Mouse (Mus musculus) embryonic facial prominence, embryonic 12.5 days (tissue): Measurements from ENCODE around the gene Ino80e. TPM values are rescaled to one million over a fixed set of nuclear protein-coding genes. Genes with fewer than 3 reads are reported as not detected.
A peak's percentile ranks its signal among the peaks of the same experiment; 100 is the strongest.

Experiments
- ATAC-seq: fragments of 200-750 bp; cut with Nextera tagmentation; 2 replicates; pipeline ENCODE4 v1.8.0; 2017; ENCODE audit not compliant: insufficient number of reproducible peaks, insufficient read depth, low FRiP score, low TSS enrichment
- H3K27ac ChIP-seq: fragments of 300-500 bp; sonication (generic); 2 replicates; pipeline ENCODE4 v1.5.1; 2016; ENCODE audit warnings: mild to moderate bottlenecking
- H3K27me3 ChIP-seq: fragments of 300-500 bp; sonication (generic); 2 replicates; pipeline ENCODE4 v1.6.1; 2016; ENCODE audit warnings: mild to moderate bottlenecking, moderate library complexity
- H3K36me3 ChIP-seq: fragments of 300-500 bp; sonication (generic); 2 replicates; pipeline ENCODE4 v1.6.1; 2016; ENCODE audit warnings: mild to moderate bottlenecking
- H3K4me1 ChIP-seq: fragments of 300-500 bp; sonication (generic); 2 replicates; pipeline ENCODE4 v1.6.1; 2016
- H3K4me2 ChIP-seq: fragments of 300-500 bp; sonication (generic); replicated peaks from 2 replicates; pipeline ENCODE4 v1.6.1; 2016; ENCODE audit warnings: mild to moderate bottlenecking, moderate library complexity
- H3K4me3 ChIP-seq: fragments of 300-500 bp; sonication (generic); 2 replicates; pipeline ENCODE4 v1.5.1; 2016; ENCODE audit warnings: mild to moderate bottlenecking
- H3K9ac ChIP-seq: fragments of 300-500 bp; sonication (generic); 2 replicates; pipeline ENCODE4 v1.6.1; 2016; ENCODE audit warnings: mild to moderate bottlenecking, moderate library complexity
- H3K9me3 ChIP-seq: fragments of 300-500 bp; sonication (generic); 2 replicates; pipeline ENCODE4 v1.6.1; 2016; ENCODE audit warnings: mild to moderate bottlenecking, moderate library complexity
- WGBS: fragments of 180-500 bp; shearing (Covaris S2); methylation state at CpG from one replicate; pipeline ENCODE4 v1.1.7; 2016; 5-methylcytosine and 5-hydroxymethylcytosine counted together
- polyA plus RNA-seq: library from polyadenylated mRNA; unstranded; fragments of >200 nt; fragmentation: Nextera tagmentation; extraction: Ambion mirVana; gene quantifications from 2 replicates; pipeline ENCODE4 v1.2.1, GENCODE M21; 2016

The Ino80e gene
- polyA plus RNA-seq, 1 experiment from 2014 or later: 99.6 TPM

DNA sequence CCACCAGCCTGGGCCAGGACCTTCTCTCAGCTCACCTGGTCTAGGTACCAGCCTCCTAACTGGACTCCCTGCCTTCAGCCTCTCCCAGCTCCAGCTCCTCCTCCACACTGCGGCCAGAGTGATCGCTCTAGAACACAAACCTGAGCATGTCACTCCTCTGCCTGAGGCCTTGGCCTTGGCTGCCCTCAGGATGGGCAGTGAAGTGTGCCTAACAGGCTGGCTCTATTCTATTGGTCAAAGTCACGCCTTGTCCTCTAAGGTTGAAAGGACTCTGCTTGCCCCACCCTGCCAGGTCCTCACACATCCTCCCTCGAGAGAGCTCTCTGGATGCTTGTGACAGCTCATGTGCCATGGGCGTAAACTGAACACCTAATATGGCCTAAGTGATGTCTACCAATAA is 8.7 kb downstream of the Ino80e start:
- no peak for ATAC-seq
- H3K9me3 ChIP-seq: no peaks in the 10 kb centered on the region
- 94% methylated on average over 5 of the region's 5 CpGs for WGBS
- H3K4me3 ChIP-seq: no peak overlapping the region
- H3K27ac ChIP-seq: no peak overlapping the region
- peaks cover 13% of the 10 kb centered on the region for H3K4me1 ChIP-seq
- H3K27me3 ChIP-seq: peaks cover 20% of the 10 kb centered on the region
- H3K4me2 ChIP-seq: no peak overlapping the region
- H3K9ac ChIP-seq: no peak overlapping the region
- H3K36me3 ChIP-seq: peaks cover 69% of the 10 kb centered on the region

DNA sequence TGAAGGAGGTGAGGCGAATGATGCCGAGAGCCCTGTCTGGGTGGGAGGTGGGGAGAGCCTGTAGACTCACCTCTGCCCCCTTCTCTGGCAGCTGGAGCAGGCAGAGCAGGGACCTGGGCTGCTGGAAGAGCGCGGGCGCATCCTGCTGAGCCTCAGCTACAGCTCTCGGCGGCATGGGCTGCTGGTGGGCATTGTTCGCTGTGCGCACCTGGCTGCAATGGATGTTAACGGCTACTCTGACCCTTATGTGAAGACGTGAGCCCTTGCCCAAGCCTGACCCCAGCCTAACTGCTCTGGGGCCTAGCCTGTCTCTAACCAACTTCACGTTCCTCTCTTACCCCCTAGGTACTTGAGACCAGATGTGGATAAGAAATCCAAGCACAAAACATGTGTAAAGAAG is 11.0 kb downstream of the Ino80e start:
- WGBS: 35% methylated on average over 12 of the region's 12 CpGs
- Histone ChIP-seq H3K27ac (no peak overlapping the region), H3K27me3 (peaks cover 38% of the 10 kb centered on the region), H3K9me3 (no peaks in the 10 kb centered on the region), H3K4me3 (no peak overlapping the region), H3K4me2 (0 out of 2 replicates have a peak overlapping the region, but pooled peaks have one; percentile 8), H3K9ac (peak overlapping the region; percentile 11; the same call in 1 of the 2 replicates), H3K4me1 (peaks cover 25% of the 10 kb centered on the region), H3K36me3 (peaks cover 46% of the 10 kb centered on the region)
- ATAC-seq: no peak

DNA sequence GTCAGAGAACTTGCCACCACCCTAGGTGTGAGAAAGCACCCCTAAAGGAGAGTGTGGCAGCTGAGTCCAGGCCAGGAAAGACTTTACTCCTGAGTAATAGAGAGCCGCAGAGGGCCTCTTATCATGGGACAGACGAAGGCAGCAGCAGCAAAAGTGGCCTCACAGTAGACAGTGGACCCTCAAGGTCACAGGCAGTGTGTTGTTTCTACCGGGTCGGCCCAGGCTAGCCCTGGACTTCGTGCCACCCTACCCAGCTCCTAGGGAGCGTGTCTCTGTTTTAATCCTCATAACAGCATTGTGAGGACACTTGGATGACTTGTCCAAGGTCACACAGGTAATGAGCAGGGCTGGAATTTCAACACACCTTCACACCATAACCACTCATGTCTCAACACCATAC is 12.0 kb downstream of the Ino80e start:
- no peak overlapping the region for H3K9ac ChIP-seq
- WGBS: 82% methylated on average over 6 of the region's 6 CpGs
- H3K4me3 ChIP-seq: no peak overlapping the region
- peaks cover 25% of the 10 kb centered on the region for H3K4me1 ChIP-seq
- no peak overlapping the region for H3K27ac ChIP-seq
- H3K36me3 ChIP-seq: peaks cover 36% of the 10 kb centered on the region
- ATAC-seq: no peak
- H3K4me2 ChIP-seq: no peak overlapping the region
- peaks cover 38% of the 10 kb centered on the region for H3K27me3 ChIP-seq
- H3K9me3 ChIP-seq: no peaks in the 10 kb centered on the region

DNA sequence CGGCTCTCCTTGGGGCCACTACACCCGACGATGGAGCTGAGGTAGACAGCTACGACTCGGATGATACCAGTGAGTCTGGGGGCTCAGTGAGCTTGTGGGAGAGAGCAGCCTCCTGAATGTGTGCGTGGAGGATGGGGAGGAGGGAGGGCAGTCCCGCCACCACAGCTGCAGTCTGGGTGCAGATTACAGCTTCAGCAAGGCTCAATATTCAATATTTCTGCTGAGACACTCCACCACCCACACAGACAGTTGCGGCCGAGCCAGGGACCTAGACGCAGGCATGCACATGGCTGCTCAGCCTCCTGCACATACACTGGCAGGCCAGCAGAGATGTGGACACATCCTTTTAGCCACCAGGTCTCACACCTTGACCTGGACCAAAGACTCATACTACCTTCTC is 13.4 kb downstream of the Ino80e start:
- peak overlapping the region; percentile 72; the same call in 1 of the 2 replicates for H3K9ac ChIP-seq
- peak overlapping the region; percentile 100 for H3K4me2 ChIP-seq
- peak overlapping the region; percentile 58 for H3K4me3 ChIP-seq
- H3K27me3 ChIP-seq: peaks cover 38% of the 10 kb centered on the region
- peaks cover 25% of the 10 kb centered on the region for H3K4me1 ChIP-seq
- ATAC-seq: no peak
- peaks cover 23% of the 10 kb centered on the region for H3K36me3 ChIP-seq
- no peaks in the 10 kb centered on the region for H3K9me3 ChIP-seq
- H3K27ac ChIP-seq: no peak overlapping the region
- 24% methylated on average over 10 of the region's 10 CpGs for WGBS

DNA sequence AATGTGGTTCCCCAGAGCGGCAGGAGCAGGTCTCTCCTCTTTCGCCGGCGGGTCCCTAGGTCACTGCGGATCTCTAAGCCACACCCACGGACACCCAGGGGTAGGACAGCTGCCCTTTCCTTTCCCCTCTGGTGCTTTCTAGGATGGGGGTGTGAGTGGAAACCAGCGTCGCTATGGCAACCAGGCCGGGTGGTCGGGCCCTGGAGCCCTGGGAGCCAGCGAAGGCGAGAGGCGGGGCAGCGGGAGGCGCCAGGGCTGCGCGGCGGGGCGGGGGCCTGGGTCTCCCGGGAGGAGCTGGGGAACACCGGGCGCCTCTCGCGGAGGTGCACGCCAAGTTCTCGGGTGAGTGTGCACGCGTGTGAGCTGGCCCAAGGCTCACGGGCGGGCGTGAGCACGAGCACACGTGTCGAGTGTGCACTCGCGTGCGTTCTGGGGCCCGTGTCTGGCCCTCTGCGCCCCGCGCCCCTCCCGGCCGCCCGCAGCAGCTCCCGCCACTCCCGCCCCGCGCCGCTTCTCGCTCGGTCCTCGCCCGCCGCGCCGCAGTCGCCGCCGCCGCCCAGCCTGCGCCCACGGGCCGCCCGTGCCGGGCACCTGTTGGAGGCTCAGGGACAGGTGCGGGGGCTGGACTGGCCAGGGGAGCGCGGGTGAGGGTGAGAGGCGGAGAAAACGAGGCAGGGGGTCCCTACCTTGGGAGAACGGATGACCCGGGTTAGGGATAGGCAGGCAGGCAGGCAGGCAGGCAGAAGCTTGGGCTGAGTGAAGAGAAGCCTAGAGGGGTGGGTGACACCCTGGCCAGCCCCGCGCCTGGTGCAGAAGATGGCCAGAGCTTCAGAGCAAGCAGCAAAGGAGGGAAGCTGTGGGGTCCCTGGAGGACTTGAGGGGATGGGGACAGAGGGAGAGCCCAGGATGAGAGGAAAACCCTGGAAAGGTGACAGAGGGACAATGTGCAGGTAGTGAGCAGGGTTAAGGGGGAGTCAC is 14.5 kb downstream of the Ino80e start:
- Histone ChIP-seq H3K36me3 (peaks cover 12% of the 10 kb centered on the region), H3K9ac (peak overlapping the region; percentile 72), H3K27me3 (peaks cover 38% of the 10 kb centered on the region), H3K4me3 (peak overlapping the region; percentile 58), H3K4me1 (peaks cover 25% of the 10 kb centered on the region), H3K9me3 (no peaks in the 10 kb centered on the region), H3K4me2 (peak overlapping the region; percentile 100), H3K27ac (no peak overlapping the region)
- under 1% methylated on average over 54 of the region's 74 CpGs for WGBS
- peak; percentile 48; the same call in 1 of the 2 replicates for ATAC-seq

DNA sequence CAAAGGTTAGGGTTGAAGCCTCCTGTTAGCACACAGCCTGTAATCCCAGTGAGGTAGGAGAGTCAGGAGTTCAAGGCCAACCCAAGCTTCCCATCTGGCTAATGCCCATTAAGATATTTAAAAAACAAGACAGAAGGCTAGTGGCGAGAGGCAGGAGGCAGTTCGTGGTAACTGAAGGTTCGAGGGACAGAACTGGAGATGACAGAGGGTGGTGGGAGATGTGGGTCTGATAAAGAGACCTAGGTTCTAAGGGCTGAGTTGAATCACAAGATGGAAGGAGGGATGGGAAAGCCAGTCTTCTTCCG is 15.1 kb downstream of the Ino80e start, which contains the start of gene Doc2a:
Gene Doc2a, plus strand, starts transcription at position 301 of the 305 bp plus-strand sequence.
- 19% methylated on average over 4 of the region's 4 CpGs for WGBS
- no peak for ATAC-seq
- Histone ChIP-seq H3K4me2 (peak within 1 kb of the TSS; percentile 100), H3K9ac (peak within 1 kb of the TSS; percentile 72), H3K27ac (no peak within 1 kb of the TSS), H3K4me1 (peaks cover 25% of the 10 kb centered on the region), H3K4me3 (peak within 1 kb of the TSS; percentile 58), H3K36me3 (peaks cover 6% of the 10 kb centered on the region), H3K27me3 (peaks cover 38% of the 10 kb centered on the region), H3K9me3 (no peaks in the 10 kb centered on the region)

- Histone ChIP-seq H3K27ac (no peak overlapping the region), H3K4me1 (peaks cover 17% of the 10 kb centered on the region), H3K36me3 (no peaks in the 10 kb centered on the region), H3K9me3 (no peaks in the 10 kb centered on the region), H3K4me2 (no peak overlapping the region), H3K4me3 (no peak overlapping the region), H3K9ac (no peak overlapping the region), H3K27me3 (peaks cover 38% of the 10 kb centered on the region)
- WGBS: 73% methylated on average over 2 of the region's 2 CpGs
- no peak for ATAC-seq
These were observed 16.7 kb downstream of the Ino80e start for GRCm38 (mm10) chr7:126845516-126845915.

GRCm38 (mm10) chr7:126843276-126843675 is 18.9 kb downstream of the Ino80e start:
- no peak for ATAC-seq
- Histone ChIP-seq H3K4me1 (peaks cover 11% of the 10 kb centered on the region), H3K4me3 (no peak overlapping the region), H3K9ac (no peak overlapping the region), H3K27me3 (peaks cover 16% of the 10 kb centered on the region), H3K9me3 (no peaks in the 10 kb centered on the region), H3K36me3 (no peaks in the 10 kb centered on the region), H3K27ac (no peak overlapping the region), H3K4me2 (no peak overlapping the region)
- 81% methylated on average over 9 of the region's 9 CpGs for WGBS

- Histone ChIP-seq H3K27ac (no peak overlapping the region), H3K4me1 (peaks cover 5% of the 10 kb centered on the region; the same call in 1 of the 2 replicates), H3K27me3 (peaks cover 26% of the 10 kb centered on the region), H3K4me3 (no peak overlapping the region), H3K9ac (no peak overlapping the region), H3K9me3 (peaks cover 3% of the 10 kb centered on the region; the same call in 1 of the 2 replicates), H3K4me2 (no peak overlapping the region), H3K36me3 (no peaks in the 10 kb centered on the region)
- ATAC-seq: no peak
- WGBS: 90% methylated on average over 1 of the region's 1 CpGs
These were observed 28.9 kb downstream of the Ino80e start for GRCm38 (mm10) chr7:126833294-126833693.

DNA sequence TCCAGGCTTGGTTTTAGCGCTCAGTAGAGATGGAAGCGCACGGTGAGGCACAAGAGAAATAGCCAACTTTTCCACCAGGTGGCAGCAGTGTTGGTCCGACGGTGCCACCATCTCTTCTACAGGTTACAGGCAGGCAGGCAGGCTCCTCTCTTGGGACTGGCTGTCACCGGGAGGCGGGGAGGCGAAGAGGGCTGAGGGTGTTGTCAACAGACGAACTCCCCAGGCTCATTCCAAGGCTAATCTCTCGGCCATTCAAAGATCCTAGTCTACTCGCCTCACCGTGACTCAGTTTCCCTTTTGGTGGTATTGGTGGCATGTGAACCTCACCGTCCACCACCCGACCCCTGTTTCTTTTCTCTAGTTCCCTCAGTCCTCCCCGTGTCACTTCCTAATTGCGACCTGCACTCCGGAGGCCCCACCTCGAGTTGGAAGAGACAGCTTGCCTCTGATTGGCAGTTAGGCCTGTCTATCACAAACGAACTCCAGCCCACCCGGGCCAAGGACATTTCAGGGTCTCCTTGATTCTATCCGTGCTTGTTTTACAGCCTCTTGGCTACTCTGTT is 30.1 kb downstream of the Ino80e start:
- Histone ChIP-seq H3K27me3 (peaks cover 26% of the 10 kb centered on the region), H3K4me3 (peak overlapping the region; percentile 23), H3K4me2 (peak overlapping the region; percentile 49), H3K36me3 (no peaks in the 10 kb centered on the region), H3K4me1 (peaks cover 5% of the 10 kb centered on the region; the same call in 1 of the 2 replicates), H3K9me3 (peaks cover 3% of the 10 kb centered on the region; the same call in 1 of the 2 replicates), H3K9ac (no peak overlapping the region), H3K27ac (no peak overlapping the region)
- ATAC-seq: peak; percentile 68; the same call in 1 of the 2 replicates
- 2% methylated on average over 21 of the region's 21 CpGs for WGBS

DNA sequence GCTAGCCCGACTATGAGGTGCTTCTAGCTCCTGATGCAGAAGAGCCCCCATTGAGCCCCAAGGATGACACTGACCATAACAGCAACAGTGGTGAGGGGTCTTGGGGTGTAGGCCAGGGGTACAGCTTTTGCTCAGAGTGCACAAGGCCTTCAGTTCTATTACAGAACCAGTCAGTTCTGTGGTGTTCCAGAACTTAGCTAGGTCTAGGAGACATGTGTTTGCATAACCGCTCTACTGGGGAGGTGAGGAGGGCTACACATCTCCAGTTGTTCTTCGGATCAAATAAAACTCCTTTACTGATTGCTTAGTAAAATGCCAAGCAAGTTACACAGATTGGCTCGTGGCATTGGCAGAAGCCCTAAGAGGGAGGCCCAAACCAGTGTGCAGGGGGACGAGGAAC is 30.6 kb downstream of the Ino80e start, which contains the start of gene 4930451I11Rik:
Gene 4930451I11Rik, minus strand, starts transcription at position 101 of the 400 bp plus-strand sequence.
- peak within 1 kb of the TSS; percentile 49 for H3K4me2 ChIP-seq
- peak within 1 kb of the TSS; percentile 23 for H3K4me3 ChIP-seq
- no peaks in the 10 kb centered on the region for H3K36me3 ChIP-seq
- no peak within 1 kb of the TSS for H3K9ac ChIP-seq
- peaks cover 26% of the 10 kb centered on the region for H3K27me3 ChIP-seq
- ATAC-seq: no peak
- H3K9me3 ChIP-seq: peaks cover 3% of the 10 kb centered on the region; the same call in 1 of the 2 replicates
- peaks cover 5% of the 10 kb centered on the region; the same call in 1 of the 2 replicates for H3K4me1 ChIP-seq
- no peak within 1 kb of the TSS for H3K27ac ChIP-seq
- 58% methylated on average over 5 of the region's 5 CpGs for WGBS
